Mouse (Mus musculus) intestine, embryonic 14.5 days (tissue): Measurements from ENCODE around the gene Stat5b. TPM values are rescaled to one million over a fixed set of nuclear protein-coding genes. Genes with fewer than 3 reads are reported as not detected.

Source experiments
- ATAC-seq: fragments of 200-750 bp; cut with Nextera tagmentation; replicated peaks from 2 replicates; pipeline ENCODE4 v1.8.0; 2017; ENCODE audit warnings: low read depth, moderate number of reproducible peaks, moderate TSS enrichment, moderate library complexity; ENCODE audit not compliant: low FRiP score, low TSS enrichment
- DNase-seq: peaks from one replicate; pipeline ENCODE4 v3.0.0-alpha.2; 2018; ENCODE audit warnings: low spot score
- H3K27ac ChIP-seq: fragments of 300-500 bp; sonication (generic); 2 replicates; pipeline ENCODE4 v1.5.1; 2014; ENCODE audit warnings: low read depth, mild to moderate bottlenecking, control low read depth
- H3K27me3 ChIP-seq: fragments of 300-500 bp; sonication (generic); replicated peaks from 2 replicates; pipeline ENCODE4 v1.6.1; 2014; ENCODE audit warnings: low read length, control low read depth; ENCODE audit not compliant: control insufficient read depth, insufficient read depth
- H3K36me3 ChIP-seq: fragments of 300-500 bp; sonication (generic); 2 replicates; pipeline ENCODE4 v1.6.1; 2014; ENCODE audit warnings: low read length, control low read depth; ENCODE audit not compliant: control insufficient read depth, insufficient read depth
- H3K4me1 ChIP-seq: fragments of 300-500 bp; sonication (generic); replicated peaks from 2 replicates; pipeline ENCODE4 v1.6.1; 2014; ENCODE audit warnings: low read length, control low read depth, mixed read lengths; ENCODE audit not compliant: control insufficient read depth, insufficient read depth
- H3K4me2 ChIP-seq: fragments of 300-500 bp; sonication (generic); 2 replicates; pipeline ENCODE4 v1.6.1; 2014; ENCODE audit warnings: low read length
- H3K4me3 ChIP-seq: fragments of 300-500 bp; sonication (generic); 2 replicates; pipeline ENCODE4 v1.5.1; 2014; ENCODE audit warnings: low read depth, low read length, control low read depth, mixed read lengths
- H3K9ac ChIP-seq: fragments of 300-500 bp; sonication (generic); 2 replicates; pipeline ENCODE4 v1.6.1; 2014; ENCODE audit warnings: mild to moderate bottlenecking, low read length
- H3K9me3 ChIP-seq: fragments of 300-500 bp; sonication (generic); 2 replicates; pipeline ENCODE4 v1.6.1; 2016; ENCODE audit warnings: low read length, control low read depth; ENCODE audit not compliant: control insufficient read depth
- WGBS: fragments of 180-500 bp; shearing (Covaris S2); extraction: QIAGEN DNeasy Blood & Tissue Kit; methylation state at CpG from one replicate; pipeline ENCODE4 v1.1.7; 2014; 5-methylcytosine and 5-hydroxymethylcytosine counted together
- polyA plus RNA-seq: library from polyadenylated mRNA; unstranded; fragments of >200 nt; fragmentation: Nextera tagmentation; extraction: Ambion mirVana; gene quantifications from 2 replicates; pipeline ENCODE4 v1.2.1, GENCODE M21; 2014

Stat5b gene
- polyA plus RNA-seq, 1 experiment from 2014 or later: 27.8 TPM

DNA sequence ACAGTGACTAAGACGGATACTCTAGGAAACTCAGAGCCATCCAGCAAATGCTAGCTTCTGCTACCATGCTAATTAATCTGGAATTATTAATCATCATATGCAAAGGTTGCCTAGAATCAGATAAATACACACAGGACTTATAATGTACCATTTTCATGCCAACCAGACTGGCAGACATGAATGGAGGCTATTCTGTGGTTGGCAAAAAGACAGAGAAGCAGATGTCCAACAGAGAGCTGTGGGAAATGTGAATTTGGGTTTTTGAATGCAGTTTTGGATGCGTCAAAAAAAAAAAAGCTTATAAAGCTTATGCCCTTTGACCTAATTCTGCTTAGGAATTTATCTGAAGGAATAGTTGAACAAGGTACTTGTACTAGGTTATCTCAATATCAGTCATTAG lies 64.8 kb downstream of the Stat5b start:
- WGBS: 96% methylated on average over 2 of the region's 2 CpGs
- peaks cover 65% of the 10 kb centered on the region for H3K36me3 ChIP-seq
- H3K27ac ChIP-seq: no peak overlapping the region
- no peaks in the 10 kb centered on the region for H3K27me3 ChIP-seq
- H3K4me3 ChIP-seq: no peak overlapping the region
- H3K4me2 ChIP-seq: no peak overlapping the region
- H3K9ac ChIP-seq: no peak overlapping the region
- ATAC-seq: no peak
- H3K4me1 ChIP-seq: no peaks in the 10 kb centered on the region
- H3K9me3 ChIP-seq: no peaks in the 10 kb centered on the region
- DNase-seq: no peak

DNA sequence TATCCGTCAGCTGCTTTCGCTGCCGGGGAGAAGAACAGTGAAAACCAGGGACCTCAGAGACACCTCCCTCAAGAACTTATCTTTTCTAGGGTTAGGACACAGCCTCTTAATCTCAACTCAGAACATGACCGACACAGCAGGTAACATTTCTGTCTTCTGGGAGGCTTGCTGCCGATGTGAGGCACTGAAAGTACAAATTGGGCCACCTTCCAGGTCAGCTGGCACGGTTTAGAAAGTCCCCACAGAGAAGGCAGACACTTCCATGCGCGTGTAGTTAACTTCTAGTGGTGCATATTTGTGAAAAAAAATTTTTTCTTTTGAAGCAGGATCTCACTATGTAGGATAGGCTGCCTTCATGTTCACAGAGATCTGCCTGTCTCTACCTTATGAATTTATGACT lies 66.2 kb downstream of the Stat5b start:
- Histone ChIP-seq H3K36me3 (peaks cover 50% of the 10 kb centered on the region), H3K27me3 (no peaks in the 10 kb centered on the region), H3K4me2 (no peak overlapping the region), H3K9ac (no peak overlapping the region), H3K9me3 (no peaks in the 10 kb centered on the region), H3K27ac (no peak overlapping the region), H3K4me3 (no peak overlapping the region), H3K4me1 (no peaks in the 10 kb centered on the region)
- 89% methylated on average over 8 of the region's 8 CpGs for WGBS
- no peak for ATAC-seq
- DNase-seq: no peak

DNA sequence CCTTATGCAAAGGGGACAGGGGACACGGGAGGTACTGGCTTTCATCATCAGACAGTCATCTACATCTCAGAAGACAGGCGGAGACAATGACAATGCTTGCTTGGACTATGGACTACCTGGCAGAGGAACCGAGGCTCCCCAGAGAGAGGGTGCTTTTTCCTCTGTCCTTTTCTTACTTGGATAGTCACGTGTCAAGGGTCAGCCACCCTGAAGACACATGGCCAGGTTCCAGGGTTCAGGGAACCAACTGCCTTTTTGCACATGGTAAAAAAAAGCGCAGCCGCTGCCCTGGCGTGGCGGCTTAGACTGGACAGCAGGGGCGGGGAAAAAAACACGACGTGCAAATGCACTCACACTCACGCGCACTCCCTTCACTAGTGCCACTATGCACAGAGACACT lies 68.0 kb downstream of the Stat5b start:
- Histone ChIP-seq H3K27ac (no peak overlapping the region), H3K4me3 (no peak overlapping the region)
- 88% methylated on average over 13 of the region's 13 CpGs for WGBS

DNA sequence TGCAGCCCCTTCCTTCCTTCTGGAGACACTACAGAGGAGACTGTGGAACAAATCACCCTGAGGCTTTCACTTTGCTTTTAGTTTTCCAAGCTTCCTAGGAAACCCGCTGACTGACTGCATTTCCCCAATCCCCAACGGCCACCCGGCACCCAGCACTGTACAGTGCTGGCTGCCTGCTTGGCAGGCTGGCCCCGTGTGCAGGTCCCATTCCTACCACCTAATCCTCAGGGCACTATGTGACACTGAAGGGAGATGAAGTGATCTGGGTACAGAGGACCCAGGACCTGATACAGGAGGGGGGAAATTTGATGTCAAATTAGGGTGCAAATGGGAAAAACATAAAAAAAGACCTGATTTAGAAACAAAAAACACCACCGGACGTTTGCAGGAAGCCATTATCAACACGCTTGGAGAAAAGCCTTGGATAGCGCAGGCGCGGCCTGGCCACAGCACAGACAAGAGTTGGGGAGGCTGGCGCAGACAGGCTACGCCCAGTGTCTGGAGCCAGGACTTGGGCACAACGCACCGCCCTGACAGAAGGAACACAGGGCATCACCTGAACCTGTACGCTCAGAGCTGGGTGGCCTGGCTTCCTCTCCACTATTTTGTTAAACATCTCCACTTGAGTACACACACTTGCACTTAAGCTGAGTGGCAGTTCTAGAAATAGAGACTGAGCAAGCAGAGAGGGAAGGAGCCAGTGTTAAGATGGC lies 68.6 kb downstream of the Stat5b start:
- WGBS: 88% methylated on average over 15 of the region's 15 CpGs
- ATAC-seq: no peak

More for the DNA sequence above, 68.0 kb downstream of the Stat5b start:
- DNase-seq (no peak), ATAC-seq (no peak)
- H3K4me1 ChIP-seq: no peaks in the 10 kb centered on the region
- no peak overlapping the region for H3K4me2 ChIP-seq
- H3K9ac ChIP-seq: no peak overlapping the region
- H3K36me3 ChIP-seq: peaks cover 42% of the 10 kb centered on the region
- H3K27me3 ChIP-seq: no peaks in the 10 kb centered on the region
- H3K9me3 ChIP-seq: no peaks in the 10 kb centered on the region

DNA sequence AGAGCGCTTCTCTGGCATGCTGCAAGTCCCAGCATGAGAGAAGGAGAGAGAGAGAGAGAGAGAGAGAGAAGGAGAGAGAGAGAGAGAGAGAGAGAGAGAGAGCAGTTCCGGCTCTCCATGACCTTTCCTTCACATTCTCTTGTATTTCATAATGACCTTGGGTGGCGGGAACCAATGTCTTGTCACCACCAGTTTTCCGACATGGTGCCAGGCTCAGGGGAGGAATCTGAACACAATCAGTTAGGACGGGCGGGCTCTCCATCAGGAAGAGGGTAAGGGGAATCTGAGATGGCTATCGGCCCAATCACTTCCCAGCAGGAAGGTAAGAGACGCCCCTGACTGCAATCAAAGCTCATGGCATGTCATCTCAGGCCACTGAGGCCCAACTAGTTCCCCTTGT lies 70.3 kb downstream of the Stat5b start:
- no peak overlapping the region for H3K4me3 ChIP-seq
- no peak overlapping the region for H3K27ac ChIP-seq
- no peaks in the 10 kb centered on the region for H3K27me3 ChIP-seq
- no peaks in the 10 kb centered on the region for H3K4me1 ChIP-seq
- no peaks in the 10 kb centered on the region for H3K9me3 ChIP-seq
- no peak for ATAC-seq
- DNase-seq: no peak
- no peak overlapping the region for H3K4me2 ChIP-seq
- 80% methylated on average over 8 of the region's 8 CpGs for WGBS
- no peak overlapping the region for H3K9ac ChIP-seq
- H3K36me3 ChIP-seq: peaks cover 33% of the 10 kb centered on the region

More for the DNA sequence above, 68.6 kb downstream of the Stat5b start:
- DNase-seq: no peak
- no peak overlapping the region for H3K27ac ChIP-seq
- no peak overlapping the region for H3K4me3 ChIP-seq
- no peak overlapping the region for H3K4me2 ChIP-seq
- H3K36me3 ChIP-seq: peaks cover 36% of the 10 kb centered on the region
- H3K9ac ChIP-seq: no peak overlapping the region
- H3K9me3 ChIP-seq: no peaks in the 10 kb centered on the region
- H3K4me1 ChIP-seq: no peaks in the 10 kb centered on the region
- H3K27me3 ChIP-seq: no peaks in the 10 kb centered on the region

DNA sequence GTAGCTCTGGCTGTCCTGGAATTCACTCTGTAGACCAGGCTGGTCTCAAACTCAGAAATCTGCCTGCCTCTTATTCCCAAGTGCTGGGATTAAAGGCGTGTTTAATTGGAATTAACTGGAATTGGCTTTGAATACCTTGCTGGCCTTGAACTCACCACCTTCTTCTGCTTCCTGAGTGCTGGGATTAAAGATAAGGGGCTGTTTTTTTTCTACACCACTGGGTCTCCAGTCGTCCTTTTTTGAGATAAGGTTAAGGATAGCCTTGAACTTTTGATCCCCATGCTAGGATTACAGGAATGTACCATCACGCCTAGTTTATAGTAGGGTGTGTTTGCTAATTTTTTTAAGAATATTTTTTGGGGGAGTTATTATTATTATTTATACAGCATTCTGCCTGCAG lies 72.5 kb downstream of the Stat5b start:
- Histone ChIP-seq H3K36me3 (peaks cover 15% of the 10 kb centered on the region), H3K27me3 (no peaks in the 10 kb centered on the region), H3K9me3 (no peaks in the 10 kb centered on the region), H3K4me2 (no peak overlapping the region), H3K27ac (no peak overlapping the region), H3K9ac (no peak overlapping the region), H3K4me1 (no peaks in the 10 kb centered on the region), H3K4me3 (no peak overlapping the region)
- 73% methylated on average over 3 of the region's 3 CpGs for WGBS
- DNase-seq: no peak
- no peak for ATAC-seq

DNA sequence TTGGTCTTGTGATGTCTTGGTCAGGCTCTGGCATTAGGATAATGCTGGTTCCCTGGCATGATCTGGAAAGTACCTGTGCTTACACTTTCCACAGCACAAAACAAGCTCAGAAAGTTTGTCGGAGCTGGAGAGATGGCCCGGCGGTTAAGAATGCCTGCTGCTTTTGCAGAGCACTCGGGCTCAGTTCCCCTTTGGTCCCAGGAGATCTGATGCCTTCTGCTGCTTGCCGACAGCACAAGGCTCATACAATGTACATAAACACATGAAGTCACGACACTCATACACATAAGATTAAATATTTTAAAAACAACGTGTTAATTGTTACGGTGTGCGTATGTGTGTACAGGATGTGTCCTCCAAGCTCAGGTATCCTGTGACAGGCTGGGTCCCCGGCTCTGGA lies 74.6 kb downstream of the Stat5b start:
- no peak for ATAC-seq

DNA sequence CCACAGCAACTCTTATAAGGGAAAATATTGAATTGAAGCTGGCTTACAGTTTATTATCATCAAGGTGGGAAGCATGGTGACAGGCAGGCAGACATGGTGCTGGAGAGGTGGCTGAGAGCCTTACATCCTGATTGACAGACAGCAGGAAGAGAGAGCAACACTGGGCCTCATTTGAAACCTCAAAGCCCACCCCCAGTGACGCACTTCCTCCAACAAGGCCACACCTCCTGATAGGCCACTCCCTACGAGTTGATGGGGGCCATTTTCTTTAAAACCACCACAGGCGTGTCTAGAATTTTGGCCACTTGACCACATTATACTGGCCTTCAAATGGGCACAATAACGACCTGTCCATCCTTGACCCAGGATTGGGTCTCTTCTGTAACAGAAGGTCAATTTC lies 76.3 kb downstream of the Stat5b start:
- H3K9ac ChIP-seq: no peak overlapping the region
- DNase-seq: no peak
- ATAC-seq: no peak
- no peak overlapping the region for H3K27ac ChIP-seq
- 79% methylated on average over 4 of the region's 4 CpGs for WGBS
- peaks cover 4% of the 10 kb centered on the region; the same call in 1 of the 2 replicates for H3K4me1 ChIP-seq
- H3K27me3 ChIP-seq: no peaks in the 10 kb centered on the region
- H3K9me3 ChIP-seq: no peaks in the 10 kb centered on the region
- no peak overlapping the region for H3K4me2 ChIP-seq
- 0 out of 2 replicates have a peak, but pooled peaks cover 4% of the 10 kb centered on the region for H3K36me3 ChIP-seq
- H3K4me3 ChIP-seq: no peak overlapping the region

More for the DNA sequence above, 74.6 kb downstream of the Stat5b start:
- no peak for DNase-seq
- H3K9me3 ChIP-seq: no peaks in the 10 kb centered on the region
- H3K4me3 ChIP-seq: no peak overlapping the region
- 84% methylated on average over 10 of the region's 10 CpGs for WGBS
- H3K36me3 ChIP-seq: 0 out of 2 replicates have a peak, but pooled peaks cover 4% of the 10 kb centered on the region
- no peaks in the 10 kb centered on the region for H3K4me1 ChIP-seq
- H3K9ac ChIP-seq: no peak overlapping the region
- H3K27ac ChIP-seq: no peak overlapping the region
- H3K27me3 ChIP-seq: no peaks in the 10 kb centered on the region
- no peak overlapping the region for H3K4me2 ChIP-seq
